Mouse (Mus musculus) myocyte (in vitro differentiated cells): ENCODE data around the gene Fgd1.

Experiments used
- CEBPB ChIP-seq: IDR thresholded peaks from 2 replicates; pipeline ENCODE4 v1.6.1; 2011; ENCODE audit warnings: mild to moderate bottlenecking, moderate library complexity; ENCODE audit not compliant: poor library complexity, insufficient read depth, severe bottlenecking
- E2F4 ChIP-seq: IDR thresholded peaks from one replicate; pipeline ENCODE4 v1.6.1; 2011; ENCODE audit warnings: mild to moderate bottlenecking, control low read depth, moderate library complexity; ENCODE audit not compliant: insufficient read depth
- MAX ChIP-seq: IDR thresholded peaks from one replicate; pipeline ENCODE4 v1.6.1; 2011; ENCODE audit warnings: low read depth, mild to moderate bottlenecking, control low read depth
- POLR2A ChIP-seq: IDR thresholded peaks from one replicate; pipeline ENCODE4 v1.6.1; 2011; ENCODE audit warnings: low read depth, mild to moderate bottlenecking, control low read depth, moderate library complexity; ENCODE audit not compliant: insufficient read length
- POLR2AphosphoS2 ChIP-seq: IDR thresholded peaks from one replicate; pipeline ENCODE4 v1.6.1; 2011; ENCODE audit warnings: low read depth, control low read depth; ENCODE audit not compliant: insufficient read length
- TCF12 ChIP-seq: IDR thresholded peaks from one replicate; pipeline ENCODE4 v1.6.1; 2011; ENCODE audit warnings: mild to moderate bottlenecking, control low read depth; ENCODE audit not compliant: poor library complexity, insufficient read depth, severe bottlenecking
- TCF3 ChIP-seq: IDR thresholded peaks from one replicate; pipeline ENCODE4 v1.6.1; 2011; ENCODE audit warnings: low read depth, control low read depth; ENCODE audit not compliant: insufficient read length
- USF1 ChIP-seq: IDR thresholded peaks from one replicate; pipeline ENCODE4 v1.6.1; 2011; ENCODE audit warnings: low read depth, mild to moderate bottlenecking, control low read depth, moderate library complexity

GRCm38 (mm10) chrX:151061615-151062299 is 15.8 kb downstream of the Fgd1 start:
- no peak for TF ChIP-seq E2F4
- no peak for TF ChIP-seq POLR2A
- no peak for TF ChIP-seq USF1
- no peak for TF ChIP-seq POLR2AphosphoS2
- TF ChIP-seq CEBPB = no peak
- TF ChIP-seq MAX = no peak
- TF ChIP-seq TCF12 = no peak
- TF ChIP-seq TCF3 = no peak
